Mouse (Mus musculus) thymus, adult 18-20 months (tissue): ENCODE results near the gene Syne1.

ENCODE experiments used
- DNase-seq, 2 experiments: peaks; one replicate each; pipeline ENCODE4 v3.0.0; 2022; ENCODE audit warnings: mixed read lengths in 2 of 2

Syne1 gene

DNA sequence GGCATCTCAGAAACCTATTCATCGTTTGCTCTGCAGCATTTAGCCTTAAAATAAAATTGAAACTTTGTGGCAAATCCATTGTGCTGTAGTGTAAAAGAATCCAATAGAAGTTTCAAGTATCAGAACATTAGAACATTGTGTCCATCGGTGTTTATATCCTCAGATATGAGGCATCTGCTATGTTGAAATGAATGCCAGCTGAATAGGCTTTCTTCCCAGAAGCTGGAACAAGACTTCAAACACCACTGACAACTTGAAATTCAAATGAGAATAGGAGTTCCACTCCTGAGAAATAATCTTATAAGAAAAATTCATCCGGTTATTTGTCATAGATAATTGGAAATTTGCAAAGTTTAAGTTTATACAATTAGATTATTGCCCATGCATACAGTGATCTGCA lies 135.6 kb downstream of the Syne1 start:
- no peak for DNase-seq

DNA sequence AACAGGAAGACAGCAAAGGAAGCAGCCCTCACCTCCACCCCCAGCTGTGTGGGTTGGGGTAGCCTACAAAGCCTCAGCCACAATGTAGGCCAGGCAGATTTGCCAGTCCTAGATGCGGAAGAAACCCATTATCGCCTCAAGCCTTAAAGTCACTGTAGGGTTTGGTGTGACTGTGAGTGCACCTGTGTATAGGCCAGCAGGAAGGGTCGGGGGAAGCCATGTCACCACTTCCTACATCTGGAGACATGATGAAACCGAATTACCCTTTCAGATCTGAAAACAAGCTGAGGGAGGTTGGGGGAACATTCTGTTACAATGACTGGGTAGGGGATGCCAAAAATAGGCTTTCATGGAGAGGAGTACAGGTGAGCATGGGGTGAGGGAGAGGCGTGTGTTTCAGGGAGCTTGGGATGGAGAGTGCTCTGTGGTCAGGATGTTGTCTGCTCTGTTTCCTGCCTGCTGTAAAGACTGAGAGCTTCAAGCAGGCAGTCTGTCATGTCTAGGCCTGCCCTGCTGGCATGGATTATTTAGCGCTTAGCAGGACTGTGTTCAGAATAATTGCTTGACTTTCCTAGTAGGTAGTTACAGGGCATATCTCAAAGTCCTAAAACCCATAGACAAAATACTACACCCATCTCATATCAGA lies 167.0 kb downstream of the Syne1 start:
- DNase-seq, result peak; percentile 76 to 88

DNA sequence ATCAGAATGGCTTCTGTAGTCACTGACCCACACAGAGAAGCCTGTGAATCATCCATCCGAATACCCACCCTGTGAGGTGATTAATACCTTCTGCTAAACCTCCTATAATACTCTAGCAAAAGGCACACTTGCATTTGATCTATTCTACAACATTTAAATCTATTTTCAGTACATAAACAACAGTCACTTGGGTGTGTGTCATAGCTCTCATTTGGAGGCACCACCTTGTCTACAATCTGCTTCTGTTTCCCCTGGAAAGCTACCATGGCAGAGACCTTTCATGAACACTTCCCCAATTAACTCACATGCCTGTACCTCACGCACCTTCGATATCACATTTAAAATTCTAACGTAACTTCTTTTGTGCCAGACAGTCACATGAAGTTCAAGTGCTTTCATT lies 169.7 kb downstream of the Syne1 start:
- no peak for DNase-seq

DNA sequence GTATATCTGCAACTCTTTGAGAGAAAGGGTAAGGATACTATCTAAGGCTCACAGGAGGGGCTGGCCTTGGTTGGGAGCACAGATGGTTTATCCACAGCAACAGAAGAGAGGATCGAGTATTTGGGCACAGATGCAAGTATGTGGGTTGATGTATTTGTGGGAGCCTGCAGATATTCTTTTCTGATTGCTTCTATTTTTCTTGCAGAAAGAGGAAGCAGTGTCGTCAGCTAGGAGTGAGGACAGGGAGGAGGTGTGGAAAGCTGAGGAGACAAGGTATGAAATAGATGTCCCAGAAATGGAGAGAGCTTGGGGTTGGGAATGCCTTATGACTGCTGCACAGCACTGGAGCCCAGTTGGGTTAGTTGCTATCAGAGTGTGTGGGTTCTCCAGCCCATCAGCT lies 172.3 kb downstream of the Syne1 start:
- no peak for DNase-seq

DNA sequence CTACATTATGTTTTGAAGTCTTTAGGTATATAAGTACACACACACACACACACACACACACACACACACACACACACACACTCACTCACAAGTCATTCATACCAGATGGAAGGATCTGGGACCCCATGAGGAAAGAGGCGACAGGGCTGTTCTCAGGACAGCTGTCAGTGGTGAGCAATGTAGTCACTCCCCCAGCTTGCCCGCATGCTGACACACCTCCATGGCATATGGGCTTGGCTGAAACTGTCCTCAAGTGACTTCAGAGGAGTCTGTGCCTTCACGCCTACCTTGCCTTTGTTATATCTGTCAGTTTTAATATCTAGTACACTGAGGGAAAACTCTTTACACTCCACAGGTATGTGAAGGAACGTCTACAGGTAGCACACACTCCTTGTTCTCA lies 181.7 kb downstream of the Syne1 start:
- DNase-seq, result no peak

DNA sequence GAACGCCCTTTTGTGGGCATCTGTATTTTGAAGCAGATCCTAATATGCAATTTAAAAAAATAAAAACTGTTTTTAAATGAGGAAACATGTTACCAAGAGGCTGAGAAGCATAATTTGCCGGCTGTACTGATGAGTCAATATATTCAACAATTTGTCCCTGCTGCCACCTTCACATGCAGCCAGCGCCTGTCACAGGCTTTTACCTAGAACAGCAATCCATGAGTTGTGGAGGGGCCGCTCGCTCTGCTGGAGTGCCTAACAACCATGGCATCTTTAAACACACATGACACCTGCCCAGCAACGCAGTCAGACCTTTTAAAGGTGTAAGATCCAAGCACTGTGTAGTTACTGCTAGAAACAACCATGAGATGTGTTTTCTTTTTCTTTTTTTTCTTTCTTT lies 183.0 kb downstream of the Syne1 start:
- no peak for DNase-seq

DNA sequence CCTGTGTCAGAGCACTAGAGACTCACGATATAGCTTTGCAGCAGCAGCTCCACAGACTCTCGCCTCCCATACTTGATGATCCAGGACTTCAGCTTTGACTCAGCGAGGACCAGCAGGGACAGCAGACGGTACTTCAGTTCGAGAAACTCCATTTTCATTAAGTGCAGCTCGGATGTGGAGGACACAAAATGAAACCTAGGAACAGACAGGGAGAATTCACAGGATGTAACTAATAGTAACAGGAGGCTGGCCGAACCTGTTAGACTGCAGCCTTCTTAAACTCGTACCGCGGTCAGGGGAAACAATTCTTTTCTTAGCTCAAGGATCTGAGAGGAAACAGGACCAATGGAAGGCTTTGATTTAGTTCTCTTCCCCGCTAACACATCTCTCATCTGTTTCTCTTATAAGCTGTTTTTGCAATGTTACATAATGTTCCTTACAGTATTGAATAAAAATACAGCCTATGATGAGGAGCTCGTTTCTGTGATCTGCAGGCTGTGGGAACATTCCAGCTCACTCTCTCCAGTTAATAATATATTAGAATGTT lies 183.7 kb downstream of the Syne1 start:
- no peak for DNase-seq

DNA sequence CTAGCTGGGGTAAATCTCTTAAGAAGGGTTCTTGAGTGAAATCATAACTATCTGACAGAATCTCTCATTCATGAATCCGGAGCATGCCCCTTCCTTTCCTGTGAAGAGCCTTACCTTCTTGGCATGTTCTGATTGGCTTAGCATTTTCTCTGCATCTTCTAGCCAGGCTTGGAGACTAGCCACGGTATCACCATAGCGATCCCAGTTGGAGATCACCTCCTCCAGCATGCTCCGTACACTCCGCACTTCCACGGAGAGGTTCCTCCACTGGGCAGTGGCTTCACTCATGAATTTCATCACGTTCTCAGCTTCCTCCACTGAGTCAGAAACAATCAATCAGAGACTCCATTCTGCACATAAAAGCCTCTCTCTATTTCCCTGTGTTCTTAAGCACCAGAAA lies 190.7 kb downstream of the Syne1 start:
- no peak for DNase-seq

DNA sequence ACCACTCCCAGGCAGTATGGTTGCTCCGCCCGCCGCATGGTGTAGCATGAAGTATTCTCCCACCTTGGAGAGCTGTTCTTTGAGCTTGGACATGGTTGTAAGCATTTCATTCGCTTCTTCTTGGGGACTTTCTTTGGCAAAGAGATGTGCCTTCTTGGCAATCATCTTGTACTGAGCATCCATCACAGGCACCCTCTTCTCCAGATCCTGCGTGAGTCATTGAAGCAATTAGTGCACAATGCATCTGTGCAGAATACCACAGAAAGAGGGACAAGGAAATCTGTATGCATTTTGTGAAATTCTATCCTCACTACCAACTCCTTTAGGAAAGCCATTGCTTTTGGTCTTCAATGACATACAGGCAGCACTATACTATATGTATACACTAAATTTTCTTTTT lies 194.7 kb downstream of the Syne1 start:
- DNase-seq, result no peak

DNA sequence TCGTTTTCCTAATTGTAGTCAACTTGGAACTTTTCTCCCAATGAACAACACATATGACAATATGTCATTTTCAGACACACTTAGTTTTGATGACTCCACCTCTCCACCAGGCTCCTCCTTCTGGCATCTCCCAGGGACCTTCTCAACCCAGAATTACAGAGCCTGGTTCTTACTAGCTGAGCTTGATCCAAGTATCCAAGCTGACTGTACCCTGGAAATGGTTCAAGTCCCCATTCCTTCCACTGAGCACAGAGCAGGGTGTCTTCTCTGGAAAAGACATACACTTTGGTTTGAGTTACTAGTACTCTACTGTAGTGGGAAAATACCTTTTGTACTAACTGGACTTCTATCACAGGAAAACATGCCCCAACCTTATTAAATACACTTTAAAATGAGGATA lies 197.9 kb downstream of the Syne1 start:
- DNase-seq, result no peak

DNA sequence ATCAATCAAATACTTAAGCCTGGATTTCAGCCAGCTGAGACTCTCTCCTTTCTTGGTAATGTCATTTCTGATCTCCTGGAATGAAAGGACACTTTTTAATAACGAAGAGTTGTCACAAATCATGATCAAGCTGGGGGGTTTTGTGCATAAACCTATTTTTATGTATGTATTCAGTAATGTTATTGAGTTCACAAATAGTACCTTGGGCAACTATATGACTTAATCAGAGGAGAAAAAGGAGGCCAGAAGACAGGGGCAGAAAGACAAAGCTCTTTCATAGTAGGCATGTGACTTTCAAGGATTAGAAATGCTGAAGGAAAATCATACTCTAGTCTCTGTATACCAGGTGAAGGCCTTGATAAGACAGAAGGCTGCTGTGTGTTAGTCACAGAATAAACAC lies 204.4 kb downstream of the Syne1 start:
- no peak for DNase-seq

DNA sequence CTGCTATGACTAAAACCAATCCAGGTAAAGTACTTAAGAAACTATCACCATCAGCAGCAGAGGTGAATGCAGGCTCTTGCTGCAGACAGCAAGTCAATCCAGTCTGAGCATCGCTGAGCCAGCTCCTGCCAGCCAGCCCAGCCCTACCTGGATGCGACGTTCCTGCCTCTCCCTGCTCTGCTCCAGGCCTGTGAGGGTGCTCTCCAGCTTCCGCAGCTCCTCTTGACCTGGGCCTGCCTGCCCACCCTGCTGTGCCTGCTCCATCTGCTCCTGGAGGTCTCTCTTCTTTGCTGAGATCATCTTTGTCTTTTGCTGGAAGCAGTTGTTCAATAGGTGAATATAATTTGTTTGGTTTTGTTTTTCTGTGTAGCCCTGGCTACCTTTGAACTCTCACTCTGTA lies 208.1 kb downstream of the Syne1 start:
- no peak for DNase-seq

DNA sequence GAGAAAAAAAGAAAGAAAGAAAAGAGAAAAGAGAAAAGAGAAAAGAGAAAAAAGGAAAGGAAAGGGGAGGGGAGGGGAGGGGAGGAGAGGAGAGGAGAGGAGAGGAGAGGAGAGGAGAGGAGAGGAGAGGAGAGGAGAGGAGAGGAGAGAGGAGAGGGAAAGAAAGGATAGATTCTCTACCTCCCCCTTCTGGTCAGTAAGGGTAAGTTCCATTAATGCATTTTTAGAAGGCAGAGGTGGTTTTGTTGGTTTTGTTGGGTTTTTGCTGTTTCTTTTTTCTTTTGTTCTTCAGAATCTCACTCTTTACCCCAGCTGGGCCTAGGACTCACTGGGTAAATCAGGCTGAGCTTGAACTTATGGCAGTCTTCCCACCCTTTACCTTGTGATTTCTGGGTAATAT lies 214.9 kb downstream of the Syne1 start:
- DNase-seq, result no peak

DNA sequence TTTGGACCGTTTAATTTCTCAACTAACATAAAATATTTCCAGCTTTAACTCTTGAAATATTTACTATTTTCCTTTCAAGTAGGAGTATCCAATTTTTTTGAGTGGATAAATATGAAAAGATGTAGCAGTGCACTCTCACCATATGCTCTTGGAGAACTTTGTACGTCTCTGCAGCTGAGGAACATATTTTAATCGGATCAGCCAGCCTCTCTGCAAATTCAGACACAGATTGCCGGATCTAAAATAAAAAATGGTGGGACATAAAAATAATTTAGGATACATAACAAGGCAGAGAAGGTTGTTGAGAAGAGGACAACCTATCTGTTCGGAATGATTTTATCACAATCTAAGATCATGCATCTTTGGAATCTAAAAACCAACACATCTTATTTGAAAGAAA lies 218.5 kb downstream of the Syne1 start:
- no peak for DNase-seq

DNA sequence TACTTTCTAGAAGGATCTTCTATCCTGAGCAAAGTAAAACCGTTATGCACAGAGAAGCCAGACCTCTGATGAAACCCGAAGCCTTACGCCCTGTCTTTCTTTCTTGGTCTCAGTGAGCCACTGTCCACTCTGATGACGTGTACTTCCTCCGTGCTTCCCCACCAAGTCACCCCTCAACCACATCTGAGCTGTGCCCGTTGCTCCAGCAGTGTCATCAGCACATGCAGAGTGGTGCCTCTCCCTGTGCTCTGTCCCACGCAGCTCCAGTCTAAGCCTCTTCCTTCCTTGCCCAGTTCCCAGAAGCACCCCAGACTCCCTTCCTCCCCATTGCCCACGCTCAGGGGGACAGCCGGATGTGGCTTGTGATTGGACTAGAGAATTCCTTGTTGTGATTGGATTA lies 224.6 kb downstream of the Syne1 start:
- DNase-seq, result no peak

DNA sequence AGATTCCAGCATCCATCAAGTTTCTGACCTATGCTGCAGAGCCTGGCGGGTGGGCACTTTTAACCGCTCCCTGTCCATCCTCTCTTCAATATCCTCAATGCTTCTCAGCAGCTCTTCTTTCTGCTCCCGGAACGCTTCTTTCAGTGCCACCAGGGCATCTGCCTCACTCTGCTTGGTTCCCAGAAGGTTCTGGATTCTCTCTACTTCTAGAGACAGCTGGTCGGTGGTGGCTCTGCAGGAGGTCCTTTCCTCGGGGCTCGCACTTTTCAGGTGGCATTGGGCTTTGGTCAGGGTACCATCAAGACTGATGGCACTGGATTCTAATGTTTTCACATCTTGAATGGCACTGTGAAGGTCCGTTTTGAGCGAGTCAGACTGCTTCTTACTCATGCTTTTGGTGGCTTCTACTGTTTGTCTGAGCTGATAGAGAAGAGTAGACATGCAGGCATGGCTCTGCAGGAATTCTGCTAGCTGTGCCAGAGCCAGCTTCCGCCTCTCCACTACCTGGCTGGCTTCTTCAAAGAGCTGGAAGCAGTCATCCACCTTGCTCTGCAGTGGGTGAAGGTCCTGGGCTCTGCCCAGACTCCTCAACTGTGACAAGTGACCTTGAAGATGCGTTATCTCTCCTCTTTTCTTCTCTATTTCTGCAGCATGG lies 227.4 kb downstream of the Syne1 start:
- DNase-seq, result no peak

DNA sequence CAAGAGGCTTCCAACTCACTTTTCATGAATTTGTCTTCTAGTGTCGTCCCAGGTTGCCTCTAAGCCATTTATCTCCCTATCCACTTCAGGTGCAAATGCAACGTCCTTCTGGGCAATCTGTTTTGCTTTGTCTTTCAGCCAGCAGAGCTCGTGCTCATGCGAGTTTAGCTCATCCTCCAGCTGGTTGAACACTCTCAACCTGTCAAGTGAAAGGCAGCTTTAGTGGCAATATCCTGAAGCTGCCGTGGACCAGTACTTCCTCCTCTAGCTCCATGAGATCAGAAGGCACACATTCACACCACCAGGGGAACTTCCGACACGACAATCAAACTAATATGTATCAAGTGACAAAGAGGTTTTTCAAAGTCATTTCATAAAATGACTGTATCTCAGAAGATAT lies 228.7 kb downstream of the Syne1 start:
- DNase-seq, result no peak

DNA sequence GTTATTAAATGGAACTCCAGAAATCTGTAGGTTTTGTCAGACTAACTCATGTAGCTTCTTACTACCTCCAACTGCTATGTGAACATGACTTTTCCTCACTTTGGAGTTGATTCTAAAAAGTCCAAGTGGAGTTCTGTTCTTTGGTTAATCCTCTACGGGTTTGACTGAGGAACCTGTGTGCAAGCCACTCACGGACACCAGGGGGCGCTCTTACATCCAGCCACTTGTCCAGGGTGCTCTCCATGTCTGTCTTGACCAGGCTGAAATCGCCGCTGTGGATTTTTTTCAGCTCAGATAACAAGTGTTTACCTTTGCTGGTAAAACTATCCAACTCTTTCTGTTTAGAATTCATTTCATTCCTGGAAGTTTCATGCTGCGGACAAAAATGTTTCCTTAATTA lies 233.7 kb downstream of the Syne1 start:
- peak; percentile 19 to 27 for DNase-seq

DNA sequence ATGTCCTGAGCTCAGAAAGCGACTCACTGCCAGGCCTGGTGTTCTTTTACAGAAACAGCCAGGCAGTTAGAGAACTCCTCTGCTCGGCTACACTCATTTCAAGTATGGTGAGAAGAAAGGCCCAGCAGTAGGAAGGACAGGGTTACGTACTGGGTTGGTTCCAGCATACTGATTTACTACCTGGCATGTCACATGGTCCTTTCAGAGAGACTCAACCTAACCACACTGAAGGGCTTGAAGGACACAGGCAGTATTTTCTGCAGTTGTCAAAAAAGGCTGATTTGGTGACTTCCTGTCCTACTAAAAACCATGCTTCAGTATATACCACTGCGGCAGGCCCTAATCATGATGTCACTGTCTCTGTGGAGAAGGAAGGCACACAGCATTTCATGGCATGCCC lies 238.8 kb downstream of the Syne1 start:
- DNase-seq, result no peak

DNA sequence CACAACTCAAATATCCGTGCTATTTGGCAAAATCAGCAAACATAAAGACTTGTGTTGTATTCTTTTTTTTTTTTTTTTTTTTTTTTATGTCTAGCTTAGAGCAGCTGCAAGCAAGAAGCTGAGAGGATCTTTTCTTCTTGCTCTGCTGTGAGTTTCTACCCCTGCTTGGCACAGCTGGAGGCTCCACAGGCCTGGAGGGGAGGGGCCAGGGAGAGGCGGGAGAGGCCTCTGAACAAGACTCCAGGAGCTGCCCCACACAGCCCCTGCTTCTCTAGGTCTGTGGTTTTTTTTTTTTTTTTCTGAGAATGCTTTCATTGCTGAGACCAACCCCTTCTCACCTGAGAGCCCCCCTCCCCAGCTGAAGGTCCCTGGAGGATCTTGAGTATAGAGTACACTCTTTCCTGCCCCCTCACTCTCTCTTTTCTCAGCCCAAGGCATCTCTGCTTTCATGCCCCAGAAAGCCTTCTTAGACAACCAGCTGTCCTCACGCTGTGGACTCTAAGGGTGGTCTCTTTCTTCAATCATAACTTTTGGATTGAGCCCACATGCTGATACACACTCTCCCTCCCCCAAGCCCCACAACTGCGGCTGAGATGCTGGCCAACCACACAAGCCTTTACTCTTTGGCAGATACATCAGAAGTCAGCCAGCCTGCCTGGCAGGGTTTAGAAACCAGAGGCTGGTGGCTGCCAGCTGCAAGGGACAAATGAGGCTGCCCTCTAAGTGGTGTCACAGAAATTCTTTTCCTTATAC lies 241.1 kb downstream of the Syne1 start:
- peak; percentile 44 to 49 for DNase-seq

DNA sequence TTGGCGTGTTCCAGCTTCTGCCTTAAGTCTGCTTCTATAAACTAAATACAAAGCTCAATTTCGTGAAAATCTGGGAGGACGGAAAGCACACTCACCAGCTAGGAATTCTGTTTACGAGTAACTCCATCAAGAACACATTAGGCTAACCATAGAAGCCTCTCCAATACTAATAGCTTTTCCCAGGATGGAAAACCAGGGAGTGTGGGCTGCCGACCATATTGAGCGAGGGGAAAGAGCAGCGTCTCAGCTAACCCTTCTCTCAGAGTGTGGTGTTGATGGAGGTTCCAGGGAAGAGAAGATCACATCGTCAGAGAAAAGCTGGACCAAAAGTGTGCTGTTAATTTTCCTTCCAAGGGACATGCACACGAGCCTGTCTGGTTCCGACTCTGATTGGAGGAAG lies 241.9 kb downstream of the Syne1 start:
- no peak for DNase-seq

DNA sequence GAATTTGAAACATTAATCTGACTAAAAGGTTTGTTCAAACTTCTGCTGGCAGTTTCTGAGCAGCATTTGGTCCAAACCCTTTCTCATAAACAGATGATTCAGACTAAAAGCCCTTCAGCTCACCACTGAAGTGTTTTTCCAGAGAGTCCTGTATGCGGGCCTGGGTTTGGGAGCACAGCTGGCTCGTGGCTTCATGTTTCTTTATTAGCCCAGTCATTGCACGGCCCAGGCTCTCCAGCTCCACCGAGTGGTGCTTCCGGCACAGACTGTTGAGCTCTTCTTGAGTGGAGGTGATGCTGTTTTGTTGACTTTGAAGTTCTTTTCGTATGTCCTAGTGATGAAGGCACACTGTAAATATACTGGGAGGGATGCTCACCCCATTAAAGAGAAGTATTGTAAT lies 245.7 kb downstream of the Syne1 start:
- no peak for DNase-seq

DNA sequence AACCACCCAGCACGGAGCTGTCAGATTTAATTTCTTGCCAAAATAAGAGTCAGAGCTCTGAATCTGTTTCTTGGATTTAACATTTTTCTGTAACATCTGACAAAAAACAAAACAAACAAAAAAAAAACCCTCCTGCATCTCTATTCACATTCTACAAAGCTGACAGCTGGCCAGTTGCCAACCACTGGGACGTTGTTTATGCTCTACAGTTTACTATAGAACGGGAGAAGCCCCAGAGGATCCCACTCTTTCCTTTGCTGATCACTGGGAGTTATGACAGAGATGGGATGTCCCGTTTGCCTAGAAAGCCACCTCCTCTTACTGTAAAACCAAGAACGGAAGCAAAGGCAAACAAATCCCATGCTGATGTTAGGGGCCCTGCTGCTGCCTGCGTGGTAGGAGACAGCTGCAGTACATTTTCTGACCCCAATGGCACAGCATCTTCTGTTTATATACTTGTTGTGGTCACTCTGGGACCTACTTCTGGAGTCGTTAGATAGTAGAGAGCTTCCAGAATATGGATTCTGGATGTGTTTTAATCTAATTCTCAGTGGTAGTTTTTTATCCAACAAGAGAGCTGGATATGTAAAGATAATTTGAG lies 255.9 kb downstream of the Syne1 start:
- no peak for DNase-seq

DNA sequence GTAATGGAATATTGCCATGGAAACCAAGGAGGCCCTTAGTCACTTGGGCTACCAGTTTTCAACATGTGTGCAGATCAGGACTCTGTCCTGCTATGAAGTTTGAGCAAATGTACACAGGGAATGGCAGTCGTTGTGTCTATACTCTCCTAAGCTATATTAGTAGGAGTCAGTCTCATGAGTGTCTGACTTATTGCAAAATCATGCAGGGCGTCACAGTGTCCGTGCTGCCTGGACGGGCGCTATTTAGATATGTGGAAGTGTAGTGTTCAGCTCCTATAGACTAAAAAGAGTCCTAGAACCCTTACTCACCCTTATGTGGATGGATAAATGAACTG lies 261.7 kb downstream of the Syne1 start:
- no peak for DNase-seq
